Mouse (Mus musculus) gastrocnemius, postnatal 14 days (tissue): ENCODE data around the gene Zfp637. TPM values are rescaled to one million over a fixed set of nuclear protein-coding genes. Genes with fewer than 3 reads are reported as not detected.
"Not testable (repeated sequence)": the region's sequence is repeated elsewhere in the genome, so short reads cannot be mapped to it uniquely, and the experiment has no call there.

Experiments used
- DNase-seq: peaks from one replicate; pipeline ENCODE4 v3.0.0; 2021; ENCODE audit warnings: mixed read lengths
- intact Hi-C: fragments of 180-260 bp; cut with DNase I; formaldehyde crosslinking; loops from one replicate; pipeline ENCODE4 v1.15.1; 2025; ENCODE audit warnings: low total_unique reads
- total RNA-seq, 2 experiments: library from RNA; stranded (reverse); gene quantifications; 2 replicates each; pipeline ENCODE4 v1.2.3; 2021

Zfp637 gene
- total RNA-seq, 2 experiments from 2014 or later, result 27.5 to 30.9 TPM

DNA sequence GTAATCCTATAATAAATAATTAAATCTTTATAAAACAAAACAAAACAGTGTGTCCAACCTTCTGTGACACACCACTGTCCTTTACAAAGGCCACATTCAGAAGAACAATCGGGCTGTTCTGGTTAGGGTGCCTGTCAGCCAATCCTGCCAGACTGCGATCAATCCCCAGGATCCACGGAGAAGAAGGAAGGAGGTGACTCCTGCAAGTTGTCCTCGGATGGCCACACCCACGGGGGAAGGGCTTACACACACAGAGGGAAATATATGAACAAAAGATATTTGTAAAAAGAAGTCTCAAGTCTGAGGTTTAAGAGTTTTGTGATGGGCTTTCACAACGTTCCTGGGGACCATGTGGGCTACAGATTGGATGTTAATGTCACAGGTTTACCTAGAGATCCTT is 20.9 kb downstream of the Zfp637 start, which contains the start of gene Zfp239:
Zfp239 (plus strand) TSS at position 253 of the 400 bp plus-strand sequence.
- no peak for DNase-seq
- intact Hi-C loops, result no loop called here

DNA sequence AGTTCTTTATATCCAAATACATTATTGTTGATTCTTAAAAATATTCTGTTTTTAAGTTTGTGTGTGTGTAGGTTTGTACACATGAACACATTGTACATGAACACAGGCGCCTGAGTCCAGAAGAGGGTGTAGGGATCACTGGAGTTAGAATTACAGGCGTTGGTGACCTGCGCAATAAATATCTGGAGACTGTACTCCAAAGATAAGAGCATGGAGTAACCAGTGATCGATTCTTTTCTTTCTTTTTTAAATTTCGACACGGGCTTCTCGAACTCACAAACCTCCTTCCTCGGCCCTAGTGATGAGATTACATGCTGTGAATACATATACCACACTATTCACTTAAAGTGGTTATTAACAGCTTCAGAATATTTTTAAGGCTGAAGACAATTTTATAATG is 21.5 kb downstream of the Zfp637 start:
- intact Hi-C loops, result no loop called here
- no peak for DNase-seq

DNA sequence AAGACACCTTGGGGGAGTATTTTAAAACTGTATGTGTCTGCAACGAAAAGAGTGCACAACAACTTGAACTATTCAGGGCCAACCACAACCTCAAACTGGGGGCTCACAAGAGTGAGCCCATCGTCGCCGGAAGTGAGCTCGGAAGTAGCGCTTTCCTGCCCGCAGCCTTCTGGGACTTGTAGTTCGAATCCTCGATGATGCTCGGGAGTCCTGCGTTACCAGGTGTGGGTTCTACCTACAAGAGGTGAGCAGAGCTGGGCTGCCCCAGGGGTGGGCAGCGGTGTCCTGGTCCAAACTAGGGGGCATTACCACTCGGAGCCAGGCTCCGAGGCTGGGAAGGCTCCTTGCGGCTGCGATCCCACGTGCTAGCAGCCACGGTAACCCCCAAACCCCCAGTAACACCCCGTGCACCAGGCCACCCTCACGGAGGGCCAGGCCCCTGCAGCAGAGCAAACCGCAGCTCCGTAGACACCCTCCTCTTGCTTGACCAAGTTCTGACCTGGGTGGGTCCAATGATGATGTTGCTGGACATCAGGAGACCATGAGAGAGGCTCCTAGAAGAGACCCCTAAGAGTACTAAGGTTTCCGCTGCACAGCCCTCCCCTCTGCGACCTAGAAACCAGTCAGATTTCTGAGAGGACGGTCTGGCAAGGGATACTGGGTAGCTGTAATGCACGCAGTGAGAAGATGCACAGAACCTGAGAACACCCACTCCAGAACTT is 22.1 kb downstream of the Zfp637 start:
- intact Hi-C loops, result no loop called here
- peak; percentile 40 for DNase-seq

DNA sequence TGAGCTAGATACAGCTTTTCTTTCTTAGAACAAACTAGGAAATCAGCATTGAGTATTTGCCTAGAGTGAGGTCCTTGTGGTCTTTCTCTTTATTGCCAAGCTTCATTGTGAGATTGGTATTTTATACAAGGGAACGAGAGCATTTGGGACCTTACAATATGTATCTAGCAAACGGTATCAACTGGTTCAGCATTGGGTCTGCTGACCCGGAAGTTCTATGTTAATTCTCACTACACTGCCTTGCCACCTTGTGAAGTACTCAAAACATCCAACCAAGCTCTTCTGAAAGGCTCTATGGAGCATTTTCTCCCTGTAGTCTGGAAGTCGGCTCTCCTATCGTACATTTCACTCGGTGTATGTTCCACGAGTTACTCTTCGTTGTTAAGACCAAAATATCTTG is 22.8 kb downstream of the Zfp637 start:
- DNase-seq, result no peak
- intact Hi-C loops, result no loop called here

DNA sequence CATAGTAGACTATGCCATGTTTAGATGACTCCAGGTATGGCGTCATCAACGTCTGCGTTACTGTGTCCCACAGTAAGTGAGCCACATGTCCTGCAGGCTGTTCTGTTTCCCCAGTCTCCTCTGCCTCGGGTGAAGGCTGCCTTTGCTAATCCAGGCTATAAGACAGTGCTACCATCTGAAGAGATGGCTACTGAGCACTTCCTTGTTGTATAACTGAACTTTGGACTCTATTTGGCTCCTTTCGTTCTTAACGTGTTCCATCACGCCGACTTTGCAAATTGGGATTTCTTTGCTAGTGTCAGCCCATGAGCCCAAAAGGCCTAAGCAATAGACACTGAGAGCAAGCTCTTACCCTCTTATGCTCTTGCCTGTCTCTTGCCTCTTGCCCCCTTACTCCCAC is 27.2 kb downstream of the Zfp637 start:
- no peak for DNase-seq
- intact Hi-C loops, result no loop called here

DNA sequence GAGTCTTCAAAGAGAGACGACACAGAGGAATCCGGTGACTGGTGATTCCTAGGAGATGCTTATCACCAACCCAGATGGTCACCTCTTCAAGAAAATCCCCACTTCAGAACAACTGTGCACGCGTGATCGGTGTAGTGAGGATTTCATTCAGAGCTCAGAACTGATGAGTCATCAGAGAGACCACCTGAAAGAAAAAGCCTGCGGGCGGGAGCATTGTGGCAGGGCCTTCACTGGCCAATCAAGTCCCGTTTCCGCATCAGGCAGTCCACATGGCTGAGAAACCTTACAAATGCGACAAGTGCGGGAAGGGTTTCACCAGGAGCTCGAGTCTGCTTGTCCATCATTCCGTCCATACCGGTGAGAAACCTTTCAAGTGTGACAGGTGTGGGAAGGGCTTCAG is 30.1 kb downstream of the Zfp637 start:
- no peak for DNase-seq
- intact Hi-C loops, result no loop called here

DNA sequence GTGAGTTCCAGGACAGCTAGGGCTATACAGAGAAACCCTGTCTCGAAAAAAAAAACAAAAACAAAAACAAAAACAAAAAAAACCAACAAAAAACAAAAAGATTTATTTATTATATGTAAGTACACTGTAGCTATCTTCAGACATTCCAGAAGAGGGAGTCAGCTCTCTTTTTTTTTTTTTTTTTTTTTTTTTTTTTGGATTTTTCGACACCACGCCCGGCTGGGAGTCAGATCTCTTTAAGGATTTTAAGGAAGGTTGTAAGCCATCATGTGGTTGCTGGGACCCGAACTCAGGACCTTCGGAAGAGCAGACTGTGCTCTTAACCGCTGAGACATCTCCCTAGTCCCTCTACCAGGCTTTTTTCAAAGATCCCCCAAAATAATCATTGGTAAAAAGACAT is 32.5 kb downstream of the Zfp637 start:
- intact Hi-C loops, DNase-seq: not testable (repeated sequence)

DNA sequence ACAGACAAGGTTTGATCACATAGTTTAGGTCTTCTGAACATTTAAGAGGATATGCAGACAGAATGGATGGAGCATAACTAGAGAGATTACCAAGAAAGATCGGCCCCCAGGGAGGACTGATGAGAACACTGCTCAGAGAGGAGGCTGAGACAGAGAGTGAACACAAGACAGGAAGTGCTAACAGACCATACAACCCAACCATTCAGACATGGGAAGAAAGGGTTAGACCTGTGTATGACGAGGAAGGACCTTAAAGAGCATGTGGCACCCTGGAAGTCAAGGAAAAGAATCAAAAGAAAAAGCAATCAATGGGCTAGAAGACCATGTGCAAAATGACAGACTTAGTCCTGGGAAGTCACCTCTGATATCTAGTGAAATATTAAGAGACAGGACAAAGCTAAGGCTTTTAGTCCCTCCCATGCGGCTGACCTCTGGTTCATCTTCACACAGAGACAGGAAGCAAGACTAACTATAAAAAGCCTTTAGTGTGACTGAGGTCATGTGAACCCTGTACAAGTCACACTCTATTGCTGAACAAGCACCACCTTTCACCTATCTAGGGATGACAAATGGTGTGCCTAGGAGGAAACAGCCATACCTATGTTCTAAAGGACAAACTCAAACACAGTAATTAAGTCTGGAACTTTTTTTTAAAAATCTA is 33.8 kb downstream of the Zfp637 start:
- no peak for DNase-seq
- intact Hi-C loops, result no loop called here

DNA sequence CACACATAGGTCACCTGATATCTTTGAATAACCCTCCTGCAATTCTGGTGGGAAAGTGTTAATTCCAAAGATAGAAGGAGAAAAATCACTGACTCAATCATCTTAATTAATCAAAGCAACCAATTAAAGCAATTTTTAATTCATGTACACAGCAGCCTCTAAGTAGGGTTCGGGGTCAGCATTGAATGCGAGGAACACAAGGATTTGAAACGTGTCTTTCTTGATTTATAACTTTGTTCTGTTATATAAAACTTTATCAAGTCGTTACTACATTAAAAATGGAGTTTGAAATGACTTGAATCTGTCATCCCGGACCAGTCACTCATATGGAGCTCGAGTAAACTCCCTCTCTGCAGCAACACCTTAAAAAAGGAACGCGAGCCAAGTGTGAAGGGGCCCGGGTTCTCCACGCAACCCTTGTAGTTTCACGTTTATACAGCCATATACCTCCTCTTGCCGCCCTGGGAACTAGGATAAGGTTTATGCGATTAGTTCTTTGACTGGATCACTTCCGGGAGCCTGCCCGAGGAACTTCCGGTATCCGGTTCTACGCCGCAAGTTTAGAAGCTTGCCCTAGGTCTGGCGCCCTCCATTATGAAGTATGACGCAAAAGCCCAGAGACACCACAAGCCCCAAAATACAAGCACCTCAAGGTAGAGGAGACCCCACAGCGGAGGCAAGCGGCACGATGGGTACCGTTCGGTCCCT is 37.9 kb downstream of the Zfp637 start:
- DNase-seq, result peak; percentile 85
- intact Hi-C loops, result no loop called here

DNA sequence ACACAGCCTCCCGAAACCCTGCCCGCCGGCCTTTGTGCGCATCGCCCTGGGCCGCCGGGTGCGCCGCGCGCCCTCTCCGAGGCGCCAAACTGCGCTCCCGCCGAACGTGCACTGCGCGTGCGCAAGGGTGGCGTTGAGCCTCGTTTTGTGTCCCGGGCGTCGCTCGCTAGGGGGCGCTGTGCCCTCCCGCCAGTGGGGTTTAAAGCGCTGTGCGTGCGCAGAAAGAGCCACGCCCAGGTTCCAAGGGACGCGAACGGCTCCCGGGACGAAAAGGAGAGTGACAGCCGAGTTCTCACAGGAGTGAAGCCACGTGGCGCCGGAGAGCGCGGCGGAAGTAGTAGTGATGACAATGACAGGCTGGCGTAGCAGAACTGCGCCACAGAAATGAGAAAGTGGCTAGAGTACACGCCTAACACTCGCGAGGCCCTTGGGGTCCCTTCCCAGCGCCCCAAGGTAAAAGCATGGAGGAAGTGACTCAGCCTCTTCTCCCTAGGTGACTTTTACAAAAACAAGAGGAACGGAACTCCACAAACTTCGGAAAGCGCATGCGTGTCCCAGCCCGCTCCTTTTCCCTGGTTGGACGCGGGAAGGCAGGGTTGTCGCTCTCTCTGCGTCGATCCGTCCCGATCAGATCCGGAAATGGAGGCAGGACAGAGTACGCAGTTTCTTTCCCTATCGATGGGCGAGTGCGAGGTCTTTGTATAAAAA is 38.6 kb downstream of the Zfp637 start:
- intact Hi-C loops, result no loop called here
- DNase-seq, result peak; percentile 99

DNA sequence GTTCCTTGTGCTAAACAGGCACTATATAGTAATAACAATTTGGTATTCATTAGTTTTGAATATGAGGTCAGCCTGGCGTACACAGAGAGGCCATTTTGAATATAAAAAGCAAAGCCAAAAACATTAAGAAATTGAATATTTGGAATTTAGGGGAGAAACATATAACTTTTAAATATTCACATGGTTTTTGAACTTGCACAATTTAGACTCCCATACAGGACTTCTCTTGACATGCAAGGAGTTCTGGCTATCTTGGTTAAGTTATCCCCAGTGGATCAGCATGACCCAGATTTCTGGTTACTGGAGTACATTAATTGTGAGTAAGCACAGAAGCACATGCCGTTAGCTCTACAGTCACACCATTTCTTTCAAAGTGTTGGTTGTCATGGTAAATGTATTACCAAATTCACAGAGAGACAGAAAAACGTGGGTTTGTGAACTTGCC is 39.4 kb downstream of the Zfp637 start:
- intact Hi-C loops, result no loop called here
- no peak for DNase-seq

DNA sequence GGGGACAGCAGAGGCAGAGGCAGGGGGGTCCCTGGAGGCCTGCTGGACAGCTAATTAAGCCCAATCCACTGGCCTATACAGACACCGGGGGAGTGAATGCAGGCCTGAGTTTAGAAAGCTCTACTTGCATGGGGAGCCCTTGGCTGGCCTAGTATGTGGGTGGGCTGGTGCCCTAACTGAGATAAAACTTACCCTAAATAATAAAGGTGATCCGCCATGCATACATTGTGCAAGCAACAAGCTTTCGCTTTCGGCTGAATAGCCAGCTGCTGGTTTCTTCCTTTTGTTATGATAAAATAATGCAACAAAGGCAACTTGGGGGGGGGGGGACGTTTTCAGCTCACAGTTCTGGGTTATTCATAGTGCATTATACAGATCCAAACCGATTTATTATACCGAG is 40.2 kb downstream of the Zfp637 start:
- intact Hi-C loops, result no loop called here
- no peak for DNase-seq

DNA sequence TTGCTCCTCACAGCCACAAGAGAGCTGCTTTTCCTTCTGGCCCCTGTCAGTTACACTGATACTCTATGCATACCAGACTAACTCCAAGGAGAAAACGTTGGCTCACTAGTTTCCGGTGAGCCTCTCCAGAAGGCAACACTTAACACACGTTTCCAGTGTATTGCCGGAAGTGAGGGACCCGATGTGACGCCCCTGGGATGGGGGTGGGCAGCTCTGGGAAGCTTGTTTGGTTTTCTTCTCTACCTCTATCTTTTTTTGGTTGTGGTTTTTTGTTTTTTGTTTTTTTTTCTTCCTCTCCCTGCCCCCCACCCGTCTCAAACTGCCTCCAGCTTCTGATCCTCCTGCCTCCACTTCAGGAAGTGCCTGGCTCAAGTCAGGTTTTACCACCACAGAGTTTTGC is 41.0 kb downstream of the Zfp637 start:
- no peak for DNase-seq
- intact Hi-C loops, result no loop called here

DNA sequence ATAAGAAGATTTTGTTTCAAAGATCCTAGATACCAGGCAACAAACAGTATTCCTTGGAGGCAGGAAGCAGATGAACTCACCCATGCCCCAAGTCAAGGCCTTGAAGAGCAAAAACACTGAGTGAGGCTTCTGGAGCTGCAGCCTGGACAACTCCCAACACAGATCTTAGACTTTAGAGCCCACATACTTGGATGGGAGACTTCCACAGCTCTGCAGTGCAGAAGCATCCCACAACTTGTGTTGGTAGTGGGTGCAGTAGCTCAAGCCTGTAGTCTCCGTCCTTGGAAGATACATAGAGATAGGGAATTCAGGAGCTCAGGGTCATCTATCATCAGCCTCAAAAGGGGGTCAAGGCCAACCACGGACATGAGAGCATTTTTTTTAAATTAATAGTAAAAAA is 45.0 kb downstream of the Zfp637 start:
- no peak for DNase-seq
- intact Hi-C loops, result no loop called here

DNA sequence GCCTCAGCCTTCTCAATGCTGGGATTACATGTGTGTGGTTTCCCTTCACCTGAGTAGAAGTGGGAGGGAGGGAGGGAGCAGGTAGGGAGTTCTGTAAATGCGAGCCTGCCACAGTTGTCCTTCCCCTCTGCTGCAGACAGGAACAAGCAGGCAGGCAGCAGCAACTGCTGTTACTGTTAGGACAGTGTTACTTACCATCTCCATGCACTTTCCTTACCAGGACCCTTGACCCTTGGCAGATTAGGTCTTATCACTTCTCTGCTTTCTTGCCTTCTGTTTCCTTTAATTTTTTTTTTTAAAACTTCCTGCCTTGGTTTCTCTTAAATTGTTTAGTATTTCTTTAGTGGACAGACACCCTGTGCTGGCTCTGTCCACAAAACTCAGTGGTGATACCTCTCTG is 47.1 kb downstream of the Zfp637 start:
- no peak for DNase-seq
- intact Hi-C loops, result no loop called here

DNA sequence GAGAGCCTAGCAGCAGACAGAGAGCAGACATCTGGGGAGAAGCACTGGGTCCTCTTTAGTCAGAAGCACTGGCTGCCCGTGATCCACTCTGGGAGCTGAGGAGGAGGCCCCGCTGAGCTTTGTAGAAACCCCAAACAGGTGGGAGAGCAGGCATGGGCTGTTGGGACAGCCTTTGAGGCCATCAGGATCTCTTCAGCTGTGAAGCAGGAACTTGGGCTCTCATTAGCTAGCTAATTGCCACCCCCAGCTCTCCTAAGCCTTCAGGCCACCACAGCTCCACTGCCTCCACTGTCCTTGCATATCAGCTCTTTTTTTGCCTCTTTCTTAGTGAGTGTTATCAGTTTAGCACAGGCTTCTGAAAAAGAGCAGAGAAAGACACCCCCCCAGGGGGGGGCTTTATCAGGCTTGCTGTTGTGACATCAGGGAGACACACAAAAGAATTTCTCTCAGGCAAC is 47.7 kb downstream of the Zfp637 start:
- no peak for DNase-seq
- intact Hi-C loops, result no loop called here

DNA sequence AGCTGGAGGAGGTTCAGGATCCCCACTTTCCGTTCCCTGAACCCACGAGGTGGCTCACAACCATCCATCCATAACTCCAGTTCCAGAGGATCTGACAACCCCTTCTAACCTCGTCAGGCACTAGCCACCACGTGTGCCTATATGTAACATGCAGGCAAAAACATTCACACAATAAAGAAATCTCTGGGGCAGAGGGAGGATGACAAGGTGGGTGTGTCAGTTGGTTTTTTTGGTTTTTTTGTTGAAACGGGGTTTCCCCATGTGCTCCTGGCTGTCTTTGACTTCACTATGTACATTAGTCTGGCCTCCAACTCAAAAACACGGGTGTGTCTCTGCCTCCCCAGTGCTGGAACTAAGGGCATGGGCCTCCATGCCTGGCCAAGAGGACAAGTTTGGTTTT is 49.3 kb downstream of the Zfp637 start:
- intact Hi-C loops, result no loop called here
- no peak for DNase-seq

DNA sequence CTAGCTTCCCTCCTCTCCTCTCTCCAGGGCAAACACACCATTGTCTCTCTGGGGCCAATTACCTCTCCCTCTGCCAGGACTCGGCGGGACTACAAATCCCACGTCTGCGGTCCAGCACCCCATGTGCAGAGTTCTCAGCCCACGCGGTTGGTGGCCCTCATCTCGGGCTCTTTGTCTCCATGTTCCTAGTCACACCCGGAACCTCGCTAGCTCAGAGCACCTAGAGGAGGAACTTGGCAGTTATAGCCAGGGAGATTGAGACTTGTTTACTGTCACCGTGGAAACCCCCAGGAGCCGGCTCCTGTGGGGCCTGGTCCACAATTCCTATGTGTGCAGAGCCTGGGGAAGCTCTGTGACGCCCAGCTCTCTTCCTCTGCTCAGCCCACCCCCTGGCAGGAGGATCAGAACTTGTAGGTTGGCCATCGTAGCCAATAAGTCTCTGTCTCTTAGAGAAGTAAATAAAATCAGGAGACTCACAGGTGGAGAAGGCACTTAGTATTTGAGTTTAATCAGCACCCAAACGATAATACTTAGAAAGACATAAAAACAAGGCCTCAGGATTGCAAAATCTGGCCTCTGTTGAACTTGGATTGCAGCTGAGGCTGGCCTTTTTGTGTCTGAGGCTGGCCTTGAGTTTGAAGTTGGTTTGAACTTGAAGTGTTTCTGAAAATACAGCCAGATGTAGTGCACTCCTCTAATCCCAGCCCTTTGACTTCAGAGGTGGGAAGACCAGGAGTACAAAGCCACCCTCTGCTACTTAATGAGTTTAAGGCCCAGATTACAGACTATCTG is 50.6 kb downstream of the Zfp637 start:
- DNase-seq, result no peak
- intact Hi-C loops, result no loop called here

DNA sequence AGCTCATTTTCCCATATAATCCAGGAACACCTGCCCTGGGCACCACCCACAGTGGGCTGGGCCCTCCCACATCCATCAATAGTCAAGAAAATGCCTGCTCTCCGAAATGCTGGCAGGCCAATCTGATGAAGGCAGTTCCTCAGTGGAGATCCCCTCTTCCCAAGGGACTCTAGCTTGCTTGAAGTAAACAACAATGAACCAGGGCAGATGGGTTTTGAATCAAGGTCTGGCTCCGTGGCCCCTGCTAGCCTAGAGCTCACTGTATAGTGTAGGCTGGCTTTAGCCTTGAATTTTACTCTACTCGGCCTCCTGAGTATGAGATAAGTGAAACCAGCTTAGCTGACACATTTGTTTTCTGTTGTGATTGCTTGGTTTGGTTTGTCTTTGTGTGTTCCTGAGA is 51.4 kb downstream of the Zfp637 start:
- DNase-seq, result no peak
- intact Hi-C loops, result no loop called here
